Mouse (Mus musculus) heart, embryonic 11.5 days (tissue): Measurements from ENCODE around the gene Cpxm2. TPM values are rescaled to one million over a fixed set of nuclear protein-coding genes. Genes with fewer than 3 reads are reported as not detected.

Experiments used
- ATAC-seq: fragments of 200-750 bp; cut with Nextera tagmentation; replicated peaks from 2 replicates; pipeline ENCODE4 v1.8.0; 2017; ENCODE audit warnings: moderate library complexity; ENCODE audit not compliant: insufficient number of reproducible peaks, low FRiP score, low TSS enrichment
- H3K27ac ChIP-seq: fragments of 300-500 bp; sonication (generic); 2 replicates; pipeline ENCODE4 v1.5.1; 2014; ENCODE audit warnings: mild to moderate bottlenecking, low read depth, low read length
- H3K27me3 ChIP-seq: fragments of 300-500 bp; sonication (generic); 2 replicates; pipeline ENCODE4 v1.6.1; 2014; ENCODE audit warnings: mild to moderate bottlenecking, low read length, mixed read lengths; ENCODE audit not compliant: control insufficient read depth, insufficient read depth
- H3K36me3 ChIP-seq: fragments of 300-500 bp; sonication (generic); 2 replicates; pipeline ENCODE4 v1.6.1; 2014; ENCODE audit warnings: mild to moderate bottlenecking, low read length, moderate library complexity, mixed read lengths; ENCODE audit not compliant: control insufficient read depth, insufficient read depth
- H3K4me1 ChIP-seq: fragments of 300-500 bp; sonication (generic); 2 replicates; pipeline ENCODE4 v1.6.1; 2014; ENCODE audit warnings: low read length; ENCODE audit not compliant: control insufficient read depth, insufficient read depth
- H3K4me2 ChIP-seq: fragments of 300-500 bp; sonication (generic); 2 replicates; pipeline ENCODE4 v1.6.1; 2014; ENCODE audit warnings: mild to moderate bottlenecking, moderate library complexity
- H3K4me3 ChIP-seq: fragments of 300-500 bp; sonication (generic); 2 replicates; pipeline ENCODE4 v1.5.1; 2014; ENCODE audit warnings: low read depth, low read length
- H3K9ac ChIP-seq: fragments of 300-500 bp; sonication (generic); 2 replicates; pipeline ENCODE4 v1.6.1; 2014; ENCODE audit warnings: mild to moderate bottlenecking, low read depth, low read length, moderate library complexity
- H3K9me3 ChIP-seq: fragments of 300-500 bp; sonication (generic); replicated peaks from 2 replicates; pipeline ENCODE4 v1.6.1; 2016; ENCODE audit warnings: low read length; ENCODE audit not compliant: control insufficient read depth
- WGBS: fragments of 180-500 bp; shearing (Covaris S2); extraction: QIAGEN DNeasy Blood & Tissue Kit; methylation state at CpG from one replicate; pipeline ENCODE4 v1.1.7; 2014; ENCODE audit not compliant: insufficient replicate concordance; 5-methylcytosine and 5-hydroxymethylcytosine counted together
- polyA plus RNA-seq: library from polyadenylated mRNA; unstranded; fragments of >200 nt; fragmentation: Nextera tagmentation; extraction: Ambion mirVana; gene quantifications from 2 replicates; pipeline ENCODE4 v1.2.1, GENCODE M21; 2014

Cpxm2 gene
- polyA plus RNA-seq, 1 experiment from 2014 or later: not detected

DNA sequence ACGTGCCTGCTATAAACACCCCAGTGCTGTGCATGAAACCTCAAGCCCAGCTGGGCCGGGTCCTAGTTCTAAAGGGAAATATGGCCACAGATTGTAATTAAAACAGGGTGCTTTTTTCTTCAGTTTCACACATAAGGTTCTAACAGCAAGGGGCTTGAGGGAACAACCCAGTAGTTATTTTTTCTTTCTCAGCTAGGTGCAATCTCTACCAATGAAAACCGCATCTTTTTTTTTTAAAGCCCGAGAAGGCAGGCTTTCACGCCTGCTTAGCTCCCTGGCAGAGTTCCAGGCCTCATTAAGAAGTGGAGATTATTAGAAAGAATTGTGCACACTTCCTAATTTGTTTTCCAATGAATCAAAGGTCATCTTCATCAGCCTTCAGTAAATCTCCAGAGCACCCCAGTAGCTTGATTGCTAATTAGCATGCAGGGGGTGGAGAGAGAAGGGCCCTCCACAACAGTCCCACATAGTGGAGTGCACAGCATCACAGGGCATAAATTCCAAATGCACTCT lies 29.4 kb upstream of the Cpxm2 start:
- Histone ChIP-seq H3K27ac (no peak overlapping the region), H3K4me1 (no peaks in the 10 kb centered on the region), H3K9me3 (no peaks in the 10 kb centered on the region), H3K4me3 (no peak overlapping the region), H3K36me3 (no peaks in the 10 kb centered on the region), H3K9ac (no peak overlapping the region), H3K27me3 (no peaks in the 10 kb centered on the region), H3K4me2 (no peak overlapping the region)
- 72% methylated on average over 5 of the region's 5 CpGs for WGBS
- no peak for ATAC-seq

DNA sequence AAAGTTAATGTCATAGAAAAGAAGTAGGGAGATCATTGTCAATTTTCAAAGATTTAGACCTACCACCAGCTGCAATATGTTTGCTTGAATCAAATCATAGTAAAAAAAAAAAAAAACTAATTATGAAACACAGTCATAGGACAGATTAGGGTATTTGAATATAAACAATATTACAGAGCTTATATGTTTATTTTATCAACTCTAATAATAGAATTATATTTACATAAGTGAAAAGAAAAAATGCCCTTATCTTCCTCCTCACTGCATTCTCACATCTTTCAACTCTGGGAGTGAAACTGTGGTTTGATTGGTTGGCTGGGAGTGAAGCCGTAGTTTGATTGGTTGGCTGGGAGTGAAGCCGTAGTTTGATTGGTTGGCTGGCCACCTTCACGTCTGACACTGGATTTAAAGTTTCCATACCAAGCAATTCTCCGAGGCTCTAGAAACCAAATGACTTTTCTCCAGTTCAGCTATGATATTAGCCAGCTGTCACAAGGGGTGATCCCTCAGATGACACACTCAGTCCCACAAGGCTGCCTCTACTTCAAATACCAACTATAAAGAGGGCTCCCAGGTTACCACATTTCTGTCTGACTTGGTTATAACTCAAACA lies 27.2 kb upstream of the Cpxm2 start:
- 81% methylated on average over 4 of the region's 4 CpGs for WGBS
- H3K4me2 ChIP-seq: no peak overlapping the region
- no peaks in the 10 kb centered on the region for H3K4me1 ChIP-seq

DNA sequence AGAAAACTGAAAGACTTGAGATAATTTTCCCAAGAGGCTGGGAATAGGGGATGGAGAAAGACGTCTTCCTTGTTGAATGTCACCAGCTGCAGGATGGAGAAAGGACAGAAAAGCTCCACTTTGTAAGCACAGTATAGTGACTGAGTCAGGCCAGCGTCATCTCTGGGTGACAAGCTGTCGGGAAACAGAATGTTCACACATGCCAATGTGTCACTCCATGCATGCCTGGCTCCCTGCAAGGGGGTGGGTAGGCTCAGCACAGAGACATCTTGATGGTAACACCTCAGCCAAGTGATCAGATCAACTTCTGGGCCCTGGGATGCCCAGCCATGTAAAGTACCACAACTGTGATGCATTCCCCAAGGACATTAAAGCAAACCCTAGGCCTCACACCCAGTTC lies 26.5 kb upstream of the Cpxm2 start:
- Histone ChIP-seq H3K4me3 (no peak overlapping the region), H3K9me3 (no peaks in the 10 kb centered on the region), H3K27me3 (no peaks in the 10 kb centered on the region), H3K4me1 (no peaks in the 10 kb centered on the region), H3K36me3 (no peaks in the 10 kb centered on the region), H3K27ac (no peak overlapping the region), H3K9ac (no peak overlapping the region), H3K4me2 (no peak overlapping the region)
- WGBS: 43% methylated on average over 3 of the region's 3 CpGs
- ATAC-seq: no peak

More for the DNA sequence above, 27.2 kb upstream of the Cpxm2 start:
- H3K4me3 ChIP-seq: no peak overlapping the region
- no peaks in the 10 kb centered on the region for H3K9me3 ChIP-seq
- H3K36me3 ChIP-seq: no peaks in the 10 kb centered on the region
- H3K27ac ChIP-seq: no peak overlapping the region
- H3K9ac ChIP-seq: no peak overlapping the region
- H3K27me3 ChIP-seq: no peaks in the 10 kb centered on the region
- no peak for ATAC-seq

DNA sequence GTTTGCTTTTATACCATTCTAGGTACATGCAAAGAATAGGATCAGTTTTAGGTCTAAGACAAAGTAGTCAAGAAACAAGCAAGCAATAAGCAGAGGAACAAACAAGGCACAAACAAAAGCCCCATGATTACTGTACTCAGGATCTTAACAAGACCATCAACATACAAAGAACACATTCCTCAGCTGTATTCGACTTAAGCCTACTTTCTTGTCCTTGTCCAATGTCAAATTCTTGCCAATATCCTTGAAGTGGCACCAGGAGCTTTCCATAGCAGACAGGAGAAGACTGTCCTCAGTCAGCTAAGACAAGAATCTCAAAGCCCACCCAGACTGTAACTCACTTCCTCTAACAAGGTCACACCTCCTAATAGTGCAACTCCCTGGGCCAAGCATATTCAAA lies 24.5 kb upstream of the Cpxm2 start:
- H3K4me1 ChIP-seq: no peaks in the 10 kb centered on the region
- no peak overlapping the region for H3K4me2 ChIP-seq
- no peaks in the 10 kb centered on the region for H3K27me3 ChIP-seq
- H3K27ac ChIP-seq: no peak overlapping the region
- H3K9ac ChIP-seq: no peak overlapping the region
- H3K36me3 ChIP-seq: no peaks in the 10 kb centered on the region
- no peaks in the 10 kb centered on the region for H3K9me3 ChIP-seq
- 29% methylated on average over 1 of the region's 1 CpGs for WGBS
- no peak for ATAC-seq
- no peak overlapping the region for H3K4me3 ChIP-seq

DNA sequence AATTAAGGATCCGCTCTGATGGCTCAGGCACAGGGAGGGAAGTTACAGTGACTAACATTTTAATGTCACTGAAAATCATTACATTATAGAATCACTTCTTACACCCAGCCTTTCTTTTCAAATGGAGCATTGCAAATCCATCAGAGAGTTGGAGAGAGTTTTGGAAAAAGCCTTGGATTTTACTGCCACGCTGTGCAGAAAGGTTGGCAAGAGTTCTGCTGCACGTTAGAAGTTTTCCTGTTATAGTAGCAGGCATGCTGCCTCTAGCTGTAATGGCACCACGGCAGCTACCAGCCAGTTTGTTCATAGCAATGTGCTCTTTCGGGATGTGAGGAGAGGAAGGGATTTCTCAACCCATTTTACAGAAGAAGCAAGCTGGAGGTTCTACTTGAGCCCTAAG lies 20.2 kb upstream of the Cpxm2 start:
- no peaks in the 10 kb centered on the region for H3K9me3 ChIP-seq
- 72% methylated on average over 5 of the region's 5 CpGs for WGBS

DNA sequence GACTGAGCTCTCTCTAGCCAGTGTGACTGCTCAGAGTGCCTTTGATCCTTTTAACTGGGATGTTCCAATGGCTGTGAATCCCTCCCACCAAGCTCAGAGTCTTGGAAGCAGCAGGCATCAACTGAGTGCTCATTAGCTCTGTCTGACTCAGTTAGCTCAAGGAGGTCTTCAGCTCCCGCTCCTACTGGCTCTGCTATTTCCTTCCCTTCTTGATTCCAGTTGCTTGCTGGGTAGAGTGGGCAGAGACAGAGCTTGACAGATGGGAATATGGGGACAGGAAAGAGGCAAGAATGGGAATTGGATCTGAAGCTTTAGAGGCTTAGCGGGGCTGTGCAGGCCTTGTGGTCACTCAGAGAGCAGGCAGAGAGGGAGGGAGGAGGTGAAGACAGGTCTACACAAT lies 19.8 kb upstream of the Cpxm2 start:
- no peaks in the 10 kb centered on the region for H3K4me1 ChIP-seq
- no peak overlapping the region for H3K9ac ChIP-seq
- H3K27ac ChIP-seq: no peak overlapping the region
- no peak overlapping the region for H3K4me3 ChIP-seq
- no peaks in the 10 kb centered on the region for H3K9me3 ChIP-seq
- no peaks in the 10 kb centered on the region for H3K27me3 ChIP-seq
- WGBS: 56% methylated on average over 2 of the region's 2 CpGs
- no peak for ATAC-seq
- no peak overlapping the region for H3K4me2 ChIP-seq
- no peaks in the 10 kb centered on the region for H3K36me3 ChIP-seq

More for the DNA sequence above, 20.2 kb upstream of the Cpxm2 start:
- no peaks in the 10 kb centered on the region for H3K36me3 ChIP-seq
- H3K4me3 ChIP-seq: no peak overlapping the region
- H3K27ac ChIP-seq: no peak overlapping the region
- no peak overlapping the region for H3K9ac ChIP-seq
- H3K4me1 ChIP-seq: no peaks in the 10 kb centered on the region
- no peak overlapping the region for H3K4me2 ChIP-seq
- H3K27me3 ChIP-seq: no peaks in the 10 kb centered on the region
- no peak for ATAC-seq

DNA sequence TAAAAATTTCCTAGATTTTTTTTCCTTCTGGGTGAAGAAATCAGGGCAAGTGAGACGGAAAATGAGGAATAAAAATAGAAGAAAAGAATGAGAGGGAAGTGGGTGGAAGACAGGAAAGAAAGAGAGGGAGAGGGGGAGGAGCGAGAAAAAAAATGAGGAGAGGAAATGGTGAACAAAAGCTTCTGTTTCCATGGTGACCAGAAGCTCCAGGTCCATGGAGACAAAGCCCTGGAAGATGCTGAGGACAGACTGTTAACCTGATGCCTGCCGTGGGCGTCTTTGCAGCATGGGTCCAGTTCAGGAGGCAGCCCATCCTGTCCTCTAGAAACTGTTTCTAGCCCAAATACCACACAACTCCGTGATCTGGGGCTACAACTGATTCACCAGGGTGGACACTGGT lies 17.7 kb upstream of the Cpxm2 start:
- Histone ChIP-seq H3K4me3 (no peak overlapping the region), H3K9ac (no peak overlapping the region), H3K27me3 (peaks cover 2% of the 10 kb centered on the region), H3K36me3 (no peaks in the 10 kb centered on the region), H3K27ac (no peak overlapping the region), H3K4me1 (no peaks in the 10 kb centered on the region), H3K9me3 (no peaks in the 10 kb centered on the region), H3K4me2 (no peak overlapping the region)
- no peak for ATAC-seq
- 77% methylated on average over 5 of the region's 5 CpGs for whole genome bisulfite sequencing

DNA sequence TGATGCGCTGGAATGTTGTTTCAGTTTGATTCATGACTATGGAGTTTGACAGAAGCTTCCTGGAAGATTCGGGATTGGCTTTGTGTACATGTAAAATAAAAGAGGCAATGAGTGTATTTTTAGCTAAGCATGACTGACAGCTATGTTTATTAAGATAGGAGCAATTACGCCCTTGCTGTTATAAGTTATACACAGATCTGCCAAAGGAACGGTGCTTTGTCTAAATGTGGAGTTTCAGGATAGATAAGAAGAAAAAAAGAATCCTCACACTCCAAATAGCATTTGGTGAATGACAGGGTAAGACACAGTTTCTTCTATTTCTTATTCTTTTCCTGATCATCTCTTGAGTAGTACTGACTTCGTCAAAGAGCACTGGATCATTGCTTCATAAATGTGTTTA lies 17.2 kb upstream of the Cpxm2 start:
- no peak overlapping the region for H3K4me3 ChIP-seq
- 72% methylated on average over 5 of the region's 5 CpGs for WGBS
- no peaks in the 10 kb centered on the region for H3K9me3 ChIP-seq
- no peaks in the 10 kb centered on the region for H3K36me3 ChIP-seq
- H3K27ac ChIP-seq: no peak overlapping the region
- peaks cover 2% of the 10 kb centered on the region for H3K27me3 ChIP-seq
- H3K9ac ChIP-seq: no peak overlapping the region
- no peak overlapping the region for H3K4me2 ChIP-seq
- no peak for ATAC-seq
- H3K4me1 ChIP-seq: no peaks in the 10 kb centered on the region

DNA sequence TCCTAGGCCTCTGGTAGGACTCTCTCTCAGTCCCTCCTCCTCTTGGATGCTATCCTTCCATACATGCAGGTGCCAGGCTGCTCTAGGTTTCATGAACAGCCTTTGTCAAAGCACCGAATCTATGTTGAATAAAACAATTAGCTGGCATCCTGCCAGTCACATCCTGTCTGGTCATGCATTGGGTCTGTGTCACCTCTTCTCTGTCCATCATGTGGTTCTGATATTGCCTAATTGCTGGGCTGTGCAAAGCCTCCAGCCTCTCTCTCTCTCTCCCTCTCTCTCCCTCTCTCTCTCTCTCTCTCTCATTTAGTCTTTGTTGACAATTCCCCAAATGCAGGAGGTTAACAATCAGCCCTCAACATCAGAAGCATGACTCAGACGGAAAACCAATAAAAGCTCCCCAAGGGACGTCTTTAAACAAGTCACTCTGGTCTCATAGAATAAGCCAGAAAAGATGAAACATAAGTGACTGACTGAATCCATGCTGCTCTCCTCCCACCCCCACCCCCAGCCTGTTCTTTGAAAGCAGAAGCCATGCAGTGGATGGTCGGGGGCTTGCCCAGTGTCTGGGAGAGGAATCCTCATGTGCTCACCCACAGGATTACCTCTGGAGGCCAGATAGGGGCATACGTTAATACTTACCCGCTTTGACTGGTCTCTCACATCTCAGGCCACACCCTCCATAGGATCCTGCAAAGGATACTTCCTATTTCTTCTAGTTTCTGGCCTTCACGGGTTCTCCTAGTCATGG lies 15.1 kb upstream of the Cpxm2 start:
- Histone ChIP-seq H3K36me3 (no peaks in the 10 kb centered on the region), H3K4me3 (no peak overlapping the region), H3K9ac (no peak overlapping the region), H3K4me2 (no peak overlapping the region), H3K9me3 (no peaks in the 10 kb centered on the region), H3K4me1 (no peaks in the 10 kb centered on the region), H3K27me3 (peaks cover 2% of the 10 kb centered on the region), H3K27ac (no peak overlapping the region)
- 65% methylated on average over 7 of the region's 7 CpGs for WGBS
- ATAC-seq: no peak
